Mouse (Mus musculus) heart, postnatal 36 days (tissue): ENCODE measurements around the gene Gm10668. TPM values are rescaled to one million over a fixed set of nuclear protein-coding genes. Genes with fewer than 3 reads are reported as not detected.
"Not testable (repeated sequence)": the region's sequence is repeated elsewhere in the genome, so short reads cannot be mapped to it uniquely, and the experiment has no call there.

Source experiments
- DNase-seq, 2 experiments: peaks; one replicate each; pipeline ENCODE4 v3.0.0; 2021 to 2022
- intact Hi-C: fragments of 180-260 bp; cut with DNase I; formaldehyde crosslinking; loops from one replicate; pipeline ENCODE4 v1.15.1; 2025
- total RNA-seq, 2 experiments: library from RNA; stranded (reverse); gene quantifications; 2 replicates each; pipeline ENCODE4 v1.2.3; 2021

Gene Gm10668
- total RNA-seq = not detected

DNA sequence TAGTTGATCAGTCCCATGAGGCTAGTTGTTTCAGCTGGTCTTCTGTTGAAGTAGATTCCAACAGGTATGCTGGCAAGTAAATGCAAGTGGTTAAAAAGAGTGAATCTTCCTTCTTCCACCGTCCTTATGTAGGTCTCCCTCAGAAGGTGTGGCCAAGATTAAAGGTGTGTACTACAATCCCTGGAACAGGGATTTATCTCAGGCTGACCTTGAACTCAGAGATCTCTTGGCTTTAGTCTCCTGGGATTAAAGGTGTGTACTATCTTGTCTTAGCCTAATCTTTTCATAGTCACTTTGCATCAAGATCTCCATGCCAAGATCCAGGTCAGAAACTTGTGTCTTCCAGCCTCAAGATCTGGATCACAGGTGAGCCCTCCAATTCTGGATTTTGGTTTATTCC lies at the start of gene Gm10668:
Gm10668 (minus strand) TSS at position 101 of the 400 bp plus-strand sequence.
- DNase-seq, intact Hi-C loops: not testable (repeated sequence)

DNA sequence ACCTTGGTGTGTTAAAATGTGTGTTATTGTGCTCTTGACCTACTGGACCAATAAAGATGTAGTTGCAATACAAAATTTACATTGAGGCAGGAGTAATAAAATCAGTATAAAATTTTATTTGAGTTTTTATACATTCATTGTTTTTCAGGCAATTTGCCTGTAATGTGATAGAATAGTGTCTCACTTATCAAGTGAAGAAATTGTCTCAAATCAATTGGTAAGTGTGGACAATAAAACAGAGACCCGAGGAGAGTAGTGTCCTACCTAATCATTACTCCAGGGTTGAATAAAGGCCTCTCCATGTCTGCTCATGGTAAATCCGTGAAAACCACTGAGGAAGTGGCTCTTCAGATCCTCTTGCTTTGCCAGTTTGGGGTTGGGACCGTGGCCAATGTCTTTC lies 40.5 kb upstream of the Gm10668 start, which contains the start of gene Vmn1r112:
Vmn1r112 (plus strand) TSS at position 301 of the 400 bp plus-strand sequence.
- intact Hi-C loops, DNase-seq: not testable (repeated sequence)

DNA sequence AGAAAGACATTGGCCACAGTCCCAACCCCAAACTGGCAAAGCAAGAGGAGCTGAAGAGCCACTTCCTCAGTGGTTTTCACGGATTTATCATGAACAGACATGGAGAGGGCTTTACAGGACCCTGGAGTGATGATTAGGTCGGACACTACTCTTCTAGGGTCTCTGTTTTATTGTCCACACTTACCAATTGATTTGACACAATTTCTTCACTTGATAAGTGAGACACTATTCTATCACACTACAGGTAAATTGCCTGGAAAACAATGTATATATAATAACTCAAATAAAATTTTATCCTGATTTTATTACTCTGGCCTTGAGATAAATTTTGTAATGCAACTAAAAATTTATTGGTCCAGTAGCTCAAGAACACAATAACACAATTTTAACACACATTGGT lies 27.3 kb downstream of the Gm10668 start, which contains the start of gene Vmn1r111:
Vmn1r111 (minus strand) TSS at position 101 of the 400 bp plus-strand sequence.
- DNase-seq, intact Hi-C loops: not testable (repeated sequence)

Other genes starting within 250 kb of the Gm10668 start
- gene Vmn1r103, start 220.1 kb downstream of the Gm10668 start, total RNA-seq = not detected
- not detected for gene Vmn1r104, start 196.8 kb downstream of the Gm10668 start, total RNA-seq
- not detected for gene Gm5726, start 184.9 kb downstream of the Gm10668 start, total RNA-seq
- gene Gm4141, start 154.4 kb downstream of the Gm10668 start, total RNA-seq = not detected
- not detected for gene Gm4513, start 131.6 kb downstream of the Gm10668 start, total RNA-seq
- gene Vmn1r107, start 61.7 kb downstream of the Gm10668 start, total RNA-seq = not detected
- not detected for gene Vmn1r111, start 27.4 kb downstream of the Gm10668 start, total RNA-seq
- gene Vmn1r112, start 40.6 kb upstream of the Gm10668 start, total RNA-seq = not detected
- gene Vmn1r113, start 56.7 kb upstream of the Gm10668 start, total RNA-seq = not detected
- gene Vmn1r114, start 81.6 kb upstream of the Gm10668 start, total RNA-seq = not detected
- not detected for gene Vmn1r115, start 114.4 kb upstream of the Gm10668 start, total RNA-seq
- gene Vmn1r116, start 141.6 kb upstream of the Gm10668 start, total RNA-seq = not detected
- not detected for gene Vmn1r117, start 153.5 kb upstream of the Gm10668 start, total RNA-seq
- gene Vmn1r118, start 181.7 kb upstream of the Gm10668 start, total RNA-seq = not detected